Mouse (Mus musculus): ENCODE measurements around the gene Ssh2. TPM values are rescaled to one million over a fixed set of nuclear protein-coding genes. Genes with fewer than 3 reads are reported as not detected.
A peak's percentile ranks its signal among the peaks of the same experiment; 100 is the strongest.

The Ssh2 gene
- polyA plus RNA-seq, 2 experiments from 2014 or later, result 70.5 to 71.3 TPM

DNA sequence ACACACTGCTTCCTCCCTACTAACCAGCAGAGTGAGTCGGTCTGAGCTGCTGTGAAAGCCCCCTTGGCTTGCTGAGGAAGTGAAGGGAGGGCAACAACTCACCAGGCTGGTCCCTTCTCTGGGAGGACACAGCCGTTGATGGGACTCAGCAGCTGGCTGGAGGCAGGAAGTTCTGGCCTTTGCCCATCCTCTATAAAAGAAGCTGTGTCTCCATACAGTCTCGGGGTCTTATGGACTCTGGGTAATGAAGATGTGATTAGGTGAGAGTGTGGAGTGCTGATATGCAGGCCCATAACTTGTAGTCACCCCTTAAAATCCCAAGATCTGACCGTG is 278.2 kb downstream of the Ssh2 start:
- ATAC-seq, result no peak

DNA sequence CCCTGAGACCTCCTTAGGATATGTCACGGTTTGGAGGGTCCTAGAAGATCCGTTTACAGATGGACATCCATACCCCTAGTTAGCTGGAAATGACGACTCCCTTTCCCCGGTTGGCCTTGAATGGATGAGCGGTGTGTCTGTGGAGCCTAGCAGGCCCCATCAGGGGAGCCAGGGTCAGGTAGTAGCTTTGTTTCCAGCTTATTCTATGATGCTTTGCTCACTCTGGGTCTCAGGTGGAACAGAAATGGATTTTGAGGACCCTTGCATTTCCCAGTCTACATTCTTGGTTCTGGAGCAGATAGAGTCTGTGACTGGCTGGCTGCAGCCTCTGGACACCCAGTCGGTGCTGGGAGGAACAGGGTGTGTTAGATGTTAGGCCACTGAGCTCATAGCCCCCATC is 278.7 kb downstream of the Ssh2 start:
- ATAC-seq, result no peak

DNA sequence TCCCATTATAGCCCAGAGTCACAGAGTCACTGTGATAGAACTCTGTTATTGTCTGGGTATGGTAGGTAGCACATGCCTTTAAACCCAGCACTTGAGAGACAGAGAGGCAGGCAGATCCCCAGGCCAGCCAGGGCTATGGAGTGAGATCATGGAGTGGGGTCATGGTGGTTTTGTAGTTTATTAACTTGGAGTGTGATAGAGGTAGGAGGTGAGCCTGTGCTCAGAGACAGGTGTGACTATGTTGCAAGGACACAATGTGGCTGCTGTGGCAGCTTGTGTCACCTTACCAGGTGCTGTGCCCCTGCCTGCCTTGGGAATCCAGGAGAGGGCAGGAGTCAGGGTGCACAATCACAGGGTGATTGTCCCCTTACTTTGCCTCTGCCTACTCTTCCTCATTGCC is 279.4 kb downstream of the Ssh2 start:
- ATAC-seq, result no peak

DNA sequence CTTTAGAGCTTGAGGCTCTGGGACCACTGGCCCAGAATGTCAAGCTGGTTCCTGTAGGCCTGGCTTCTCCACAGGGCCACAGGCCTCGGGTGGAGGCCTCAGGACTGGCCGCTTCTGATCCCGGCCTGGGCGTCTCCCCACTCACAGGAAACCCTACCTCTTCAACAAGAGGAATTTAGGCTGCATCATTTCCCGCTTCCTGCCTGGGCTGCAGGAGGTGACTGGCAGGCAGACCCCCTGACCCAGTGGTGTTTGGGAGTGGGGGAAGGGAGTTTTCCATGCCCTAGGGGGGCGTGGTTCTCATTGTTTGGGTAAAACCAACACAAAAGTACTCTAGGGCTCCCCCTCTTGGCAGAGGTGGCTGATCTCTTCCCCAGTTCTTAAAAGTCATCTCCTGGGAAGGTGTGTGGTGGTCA is 281.3 kb downstream of the Ssh2 start:
- no peak for ATAC-seq

DNA sequence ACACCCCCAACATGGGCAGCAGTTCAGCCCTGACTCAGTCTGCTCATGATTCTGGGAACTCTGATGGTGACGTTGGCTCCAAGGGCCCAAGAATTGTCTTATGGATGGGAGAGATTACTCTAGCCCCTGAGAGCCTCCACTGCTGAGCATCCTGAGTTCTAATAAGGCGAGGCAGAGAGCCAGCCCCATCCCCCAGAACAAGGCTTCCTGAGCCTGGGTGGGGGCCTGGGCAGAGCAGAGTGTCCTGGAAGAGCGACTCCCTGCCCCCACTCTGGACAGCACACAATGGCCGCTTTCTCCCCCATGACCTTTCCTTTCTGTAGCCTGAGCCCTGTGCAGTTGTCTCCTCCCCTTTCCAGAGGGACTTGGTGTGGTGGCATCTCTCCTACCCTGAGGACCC is 281.8 kb downstream of the Ssh2 start:
- no peak for ATAC-seq

DNA sequence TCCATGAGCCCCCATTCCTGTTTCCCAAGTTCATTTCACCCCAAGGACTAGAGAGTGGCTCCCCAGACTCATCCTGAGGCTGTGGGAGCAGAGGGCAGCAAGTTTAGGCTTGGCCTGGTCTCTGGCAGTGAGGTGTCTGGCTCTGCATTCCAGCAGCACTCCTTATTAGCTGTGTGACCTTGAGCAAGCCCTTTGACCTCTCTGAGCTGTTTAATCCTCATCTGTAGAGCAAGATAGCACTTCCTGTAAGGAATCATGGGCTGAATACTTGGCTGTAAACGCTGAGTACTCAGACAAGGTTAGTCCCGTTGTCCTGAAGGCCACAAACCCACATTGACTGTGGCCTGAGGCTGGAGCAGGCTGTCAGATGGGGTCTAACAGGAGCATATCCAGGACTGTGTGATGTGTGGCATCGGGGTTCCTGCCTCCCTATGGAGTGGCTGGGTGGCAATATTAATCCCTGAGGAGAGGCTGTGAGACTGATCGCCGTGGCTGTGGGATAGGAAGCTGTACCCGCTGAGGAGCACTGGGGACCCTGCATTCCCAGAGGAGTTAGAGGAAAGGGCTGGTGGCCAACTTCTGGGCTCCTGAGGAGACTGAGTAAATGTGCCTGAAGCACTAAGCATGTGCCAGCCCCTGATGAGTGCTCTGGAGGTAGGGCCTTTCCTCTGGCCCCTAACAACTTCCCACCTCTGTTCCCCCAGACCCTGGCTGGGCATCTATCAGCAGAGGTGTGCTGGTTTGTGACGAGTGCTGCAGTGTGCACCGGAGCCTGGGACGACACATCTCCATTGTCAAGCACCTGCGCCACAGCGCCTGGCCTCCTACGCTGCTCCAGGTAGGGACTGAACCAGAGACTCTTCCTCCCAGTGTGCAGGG is 282.4 kb downstream of the Ssh2 start:
- ATAC-seq, result no peak

DNA sequence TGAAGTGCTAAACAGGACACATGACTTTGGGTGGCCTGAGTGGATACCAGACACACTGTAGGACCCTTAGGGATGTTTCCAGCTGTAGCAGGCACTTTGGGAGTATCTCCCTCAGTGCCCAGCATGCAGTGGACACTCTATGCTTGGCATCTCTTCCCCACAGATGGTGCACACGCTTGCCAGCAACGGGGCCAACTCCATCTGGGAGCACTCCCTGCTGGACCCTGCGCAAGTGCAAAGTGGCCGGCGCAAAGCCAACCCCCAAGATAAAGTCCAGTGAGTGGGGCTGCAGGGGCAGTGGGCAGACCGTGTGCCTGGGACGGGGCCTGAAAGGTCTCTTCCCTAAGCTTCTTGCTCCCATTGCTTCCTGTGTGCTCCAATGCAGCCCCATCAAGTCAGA is 283.3 kb downstream of the Ssh2 start:
- no peak for ATAC-seq

DNA sequence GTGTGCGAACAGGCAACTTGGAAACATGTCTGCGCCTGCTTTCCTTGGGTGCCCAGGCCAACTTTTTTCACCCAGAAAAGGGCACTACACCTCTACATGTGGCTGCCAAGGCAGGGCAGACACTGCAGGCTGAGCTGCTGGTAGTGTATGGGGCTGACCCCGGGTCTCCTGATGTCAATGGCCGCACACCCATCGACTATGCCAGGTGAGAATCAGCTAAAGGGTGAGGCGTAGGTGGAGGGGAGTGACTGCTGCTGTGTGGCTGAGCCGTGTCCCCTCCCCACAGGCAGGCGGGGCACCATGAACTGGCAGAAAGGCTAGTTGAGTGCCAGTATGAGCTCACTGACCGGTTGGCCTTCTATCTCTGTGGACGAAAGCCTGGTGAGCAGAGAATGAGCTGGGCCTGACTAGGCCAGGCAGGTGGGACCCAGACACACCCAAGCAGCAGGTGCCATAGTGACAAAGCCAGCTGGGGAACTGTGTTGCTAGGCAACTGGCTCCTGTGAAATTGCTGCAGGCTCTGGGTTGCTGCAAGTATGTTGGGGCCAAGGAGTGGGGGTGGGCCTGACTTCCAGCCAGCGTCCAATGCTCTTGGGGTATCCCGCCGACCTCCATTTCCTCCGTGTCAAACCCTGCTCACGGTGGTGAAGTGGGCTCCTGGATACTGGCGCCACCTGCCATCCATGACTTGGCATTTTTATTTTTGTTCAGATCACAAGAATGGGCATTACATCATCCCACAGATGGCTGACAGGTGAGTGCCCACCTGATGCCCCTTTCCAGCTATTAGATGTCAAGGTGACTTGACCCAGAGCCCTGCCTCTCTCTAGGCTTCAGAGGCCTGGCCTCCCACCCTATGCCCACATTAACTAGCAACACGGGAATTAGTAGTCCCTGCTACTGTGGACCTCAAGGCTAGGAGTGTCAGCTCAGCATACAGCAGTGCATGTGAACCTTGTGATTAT is 284.6 kb downstream of the Ssh2 start:
- ATAC-seq, result no peak

DNA sequence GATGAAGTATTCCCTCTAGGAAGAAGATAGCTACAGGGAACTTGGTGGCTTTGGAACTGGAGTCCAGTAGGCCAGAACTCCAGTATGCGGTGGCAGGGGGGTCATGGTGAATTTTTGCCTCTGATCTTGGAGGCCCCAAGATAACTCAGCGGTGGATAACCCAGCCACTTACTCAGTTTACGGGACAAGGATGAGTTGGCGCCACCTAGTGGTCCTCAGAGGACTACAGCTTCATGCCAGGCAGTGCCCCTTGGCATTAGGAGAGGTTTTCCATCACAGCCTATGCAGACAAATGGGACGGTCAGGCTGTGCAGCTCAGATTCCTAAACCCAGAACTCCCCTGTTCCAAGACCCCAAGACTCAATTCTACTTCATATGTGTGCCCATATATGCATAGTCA is 285.3 kb downstream of the Ssh2 start:
- ATAC-seq, result no peak

DNA sequence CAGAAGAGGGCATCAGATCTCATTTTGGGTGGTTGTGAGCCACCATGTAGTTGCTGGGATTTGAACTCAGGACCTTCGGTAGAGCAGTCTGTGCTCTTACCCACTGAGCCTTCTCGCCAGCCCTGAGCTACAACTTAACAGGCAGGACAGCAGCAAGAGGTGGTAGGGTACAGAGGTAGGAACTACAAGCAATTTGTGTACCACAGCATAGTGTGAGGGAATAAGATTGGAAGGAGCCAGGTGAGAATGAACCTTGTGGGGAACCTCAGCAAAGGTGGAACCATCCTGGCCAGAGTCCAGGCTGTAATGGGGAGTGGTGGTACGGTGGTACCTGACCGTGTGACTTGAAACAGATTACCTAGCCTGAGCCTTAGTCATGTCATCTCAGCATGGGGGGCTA is 285.9 kb downstream of the Ssh2 start:
- ATAC-seq, result no peak

DNA sequence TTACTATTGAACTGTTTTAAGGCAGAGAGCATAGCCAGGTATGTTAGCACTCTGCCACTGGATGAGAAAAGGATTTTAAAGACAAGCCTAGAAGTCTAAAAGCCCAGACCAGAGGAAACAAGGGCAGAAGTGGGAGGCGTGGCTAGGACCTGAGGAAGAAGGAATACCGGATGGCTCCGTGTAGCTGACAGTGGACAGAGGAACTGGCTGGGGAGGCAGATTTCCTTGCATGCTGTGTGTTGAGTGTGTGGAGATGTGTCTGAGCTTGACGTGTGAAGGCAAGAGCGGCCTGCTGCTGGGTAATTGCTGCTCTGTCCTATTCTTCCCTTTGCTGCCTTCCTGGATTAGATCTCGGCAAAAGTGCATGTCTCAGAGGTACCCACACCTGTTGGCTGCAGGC is 286.4 kb downstream of the Ssh2 start:
- ATAC-seq, result no peak

DNA sequence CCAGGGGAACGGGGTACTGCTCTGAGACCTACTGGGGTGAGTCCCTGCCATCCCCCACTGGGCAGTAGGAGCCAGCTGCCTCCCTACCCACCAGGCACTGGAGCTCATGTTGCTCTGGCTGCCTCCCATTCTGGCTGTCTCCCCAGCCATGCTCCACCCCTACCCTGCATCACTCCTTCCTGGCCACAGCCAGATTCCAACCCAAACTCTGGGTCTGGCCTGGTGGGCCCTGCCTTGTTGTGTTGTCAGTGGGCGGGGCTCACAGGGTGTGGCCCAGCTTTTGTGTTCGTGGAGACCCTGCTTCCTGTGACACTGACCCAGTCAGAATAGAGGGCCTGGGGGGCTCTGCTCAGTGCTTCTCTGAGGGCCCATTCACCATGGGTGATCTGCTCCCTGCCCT is 287.4 kb downstream of the Ssh2 start:
- ATAC-seq, result no peak

DNA sequence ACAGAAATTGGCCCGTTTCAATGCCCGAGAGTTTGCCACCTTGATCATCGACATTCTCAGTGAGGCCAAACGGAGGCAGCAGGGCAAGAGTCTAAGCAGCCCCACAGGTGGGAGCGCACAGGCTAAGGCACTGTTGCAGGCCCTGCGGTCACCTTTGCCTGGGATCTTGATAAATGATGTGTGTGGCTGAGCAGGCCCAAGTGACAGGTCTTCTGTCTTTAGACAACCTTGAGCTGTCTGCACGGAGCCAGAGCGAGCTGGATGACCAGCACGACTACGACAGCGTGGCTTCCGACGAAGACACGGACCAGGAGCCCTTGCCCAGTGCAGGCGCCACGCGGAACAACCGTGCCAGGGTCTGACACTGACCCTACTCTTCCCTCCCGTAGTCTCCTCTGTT is 288.3 kb downstream of the Ssh2 start:
- ATAC-seq, result no peak

DNA sequence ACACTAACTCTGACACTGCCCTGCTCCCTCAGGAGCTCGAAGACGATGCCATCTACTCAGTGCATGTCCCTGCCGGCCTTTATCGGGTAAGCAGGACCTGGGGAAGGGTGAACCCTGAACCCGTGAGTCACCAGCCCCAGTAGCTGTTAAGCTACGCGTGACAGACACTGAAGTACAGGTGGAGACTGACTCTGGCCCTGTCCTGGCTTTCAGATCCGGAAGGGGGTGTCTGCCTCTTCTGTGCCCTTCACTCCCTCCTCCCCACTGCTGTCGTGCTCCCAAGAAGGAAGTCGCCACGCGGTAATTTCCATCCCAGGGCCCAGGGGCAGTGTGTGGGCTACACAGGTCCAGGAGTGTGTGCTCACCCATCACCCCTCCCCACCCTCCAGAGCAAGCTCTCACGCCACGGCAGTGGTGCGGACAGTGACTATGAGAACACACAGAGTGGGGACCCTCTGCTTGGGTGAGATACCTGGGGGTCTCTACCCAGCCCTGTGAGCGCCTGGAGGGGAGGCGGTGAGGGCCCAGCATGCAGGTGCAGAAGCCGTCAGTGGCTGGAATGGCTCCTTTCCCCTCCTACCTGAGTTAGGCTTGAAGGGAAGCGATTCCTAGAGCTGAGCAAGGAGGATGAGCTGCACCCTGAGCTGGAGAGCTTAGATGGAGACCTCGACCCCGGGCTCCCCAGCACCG is 289.3 kb downstream of the Ssh2 start:
- no peak for ATAC-seq

DNA sequence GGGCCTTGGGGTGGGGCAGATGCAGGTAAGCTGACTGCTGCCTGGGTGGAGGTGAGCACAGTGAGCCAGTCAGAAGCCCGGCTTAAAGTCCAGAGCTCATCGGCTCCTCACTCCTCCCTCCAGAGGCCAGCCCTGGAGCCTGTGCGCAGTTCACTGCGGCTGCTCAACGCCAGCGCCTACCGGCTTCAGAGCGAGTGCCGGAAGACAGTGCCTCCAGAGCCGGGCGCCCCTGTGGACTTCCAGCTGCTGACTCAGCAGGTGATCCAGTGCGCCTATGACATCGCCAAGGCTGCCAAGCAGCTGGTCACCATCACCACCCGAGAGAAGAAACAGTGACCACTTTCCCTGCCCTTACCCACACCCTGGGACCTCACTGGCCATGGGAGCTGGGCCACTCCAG is 290.2 kb downstream of the Ssh2 start:
- no peak for ATAC-seq

DNA sequence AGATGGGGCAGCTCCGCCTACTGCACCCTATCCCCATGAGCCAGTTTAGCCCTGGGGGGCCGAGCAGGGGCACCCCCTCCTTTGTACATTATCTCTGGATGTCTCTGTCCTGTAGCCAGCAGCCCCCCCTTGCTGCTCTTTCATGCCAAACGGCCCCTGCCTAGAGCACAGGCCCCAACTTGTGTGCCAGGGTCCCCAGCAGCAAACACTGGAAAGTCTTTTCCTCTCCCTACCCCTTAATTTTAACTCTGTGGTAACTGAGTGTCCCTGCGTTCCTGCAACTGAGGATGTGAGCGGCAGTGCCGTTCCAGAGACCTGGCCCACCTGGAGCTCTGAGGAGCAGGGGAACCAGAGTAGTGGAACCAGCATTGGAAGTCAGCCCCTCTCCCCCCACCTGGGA is 290.9 kb downstream of the Ssh2 start:
- ATAC-seq, result no peak

DNA sequence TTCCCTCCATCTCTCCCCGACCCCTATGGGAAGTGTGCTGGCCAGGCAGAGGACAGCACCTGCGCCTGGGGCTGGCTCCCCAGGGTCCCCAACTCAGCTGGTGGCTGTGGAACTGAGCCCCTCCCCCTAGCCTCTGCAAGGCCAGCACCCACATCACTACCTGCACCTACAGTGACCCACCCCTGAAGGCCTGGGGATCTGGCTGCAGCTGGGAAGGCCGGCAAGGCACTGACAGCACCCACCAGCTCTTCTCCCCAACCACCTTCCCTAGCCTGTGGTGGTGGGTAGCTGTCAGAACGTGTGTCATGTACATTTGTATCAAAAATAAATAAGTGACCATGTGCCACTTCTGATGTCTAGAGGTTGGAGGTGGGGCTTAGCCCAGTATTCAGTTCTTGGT is 291.3 kb downstream of the Ssh2 start:
- ATAC-seq, result no peak

DNA sequence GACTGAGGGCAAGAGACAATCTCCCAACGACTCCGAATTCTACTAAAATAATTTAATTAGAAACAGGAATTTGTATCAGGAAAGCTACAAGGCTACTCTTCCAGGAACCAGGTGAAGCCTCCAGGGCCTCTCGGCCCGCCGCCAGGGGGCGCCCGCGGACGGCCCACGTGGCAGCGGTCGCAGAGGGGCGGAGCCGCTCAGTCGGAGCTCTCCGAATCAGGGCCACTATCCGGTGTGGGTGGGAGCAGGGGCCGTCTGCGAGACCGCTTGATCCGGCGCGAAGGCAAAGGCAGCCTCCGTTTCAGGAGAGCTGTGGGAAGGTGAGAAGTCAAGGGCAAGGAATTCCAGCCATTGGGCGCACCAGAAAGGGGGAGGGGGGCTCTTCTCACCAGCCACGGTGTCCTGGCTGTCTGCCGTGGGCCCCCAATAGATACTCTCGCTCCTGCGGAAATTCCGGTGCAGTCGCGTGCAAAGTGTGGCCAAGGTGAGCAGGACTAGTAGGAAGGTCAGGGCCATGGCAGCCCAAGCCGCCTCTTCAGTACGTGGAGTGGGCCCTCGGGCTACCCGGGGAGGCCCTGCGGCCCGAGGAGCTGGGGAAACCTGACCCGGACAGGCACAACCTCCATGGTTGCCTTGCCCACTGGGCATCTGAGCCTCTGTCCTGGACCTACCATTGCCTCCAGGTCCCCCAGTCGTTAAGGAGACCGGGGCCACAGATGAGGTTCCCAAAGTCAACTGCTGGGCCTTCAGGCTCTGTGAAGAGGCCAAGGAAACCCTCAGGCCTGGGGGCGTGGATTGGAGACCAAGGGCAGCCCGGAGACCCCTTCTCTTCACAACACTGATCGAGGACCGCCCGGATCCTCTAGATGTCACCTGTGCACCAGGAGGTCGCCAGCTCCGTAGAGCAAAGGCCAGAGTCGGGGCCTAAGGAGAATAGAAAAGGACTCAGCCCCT is 292.3 kb downstream of the Ssh2 start:
- ATAC-seq, result peak; percentile 80

All from activated CD4-positive, CD25-positive, alpha-beta regulatory T cell, adult 4 months (primary cell).